Mouse (Mus musculus) hindbrain, embryonic 16.5 days (tissue): ENCODE results near the gene Zfp872. TPM values are rescaled to one million over a fixed set of nuclear protein-coding genes. Genes with fewer than 3 reads are reported as not detected.

Experiments
- ATAC-seq: fragments of 200-750 bp; cut with Nextera tagmentation; 2 replicates; pipeline ENCODE4 v1.8.0; 2017; ENCODE audit warnings: moderate TSS enrichment, moderate library complexity
- H3K27ac ChIP-seq: fragments of 300-500 bp; sonication (generic); 2 replicates; pipeline ENCODE4 v1.5.1; 2014; ENCODE audit warnings: low read depth, mild to moderate bottlenecking, control low read depth, low read length, moderate library complexity
- H3K27me3 ChIP-seq: fragments of 300-500 bp; sonication (generic); replicated peaks from 2 replicates; pipeline ENCODE4 v1.6.1; 2014; ENCODE audit warnings: low read length; ENCODE audit not compliant: control insufficient read depth, insufficient read depth
- H3K36me3 ChIP-seq: fragments of 300-500 bp; sonication (generic); 2 replicates; pipeline ENCODE4 v1.6.1; 2014; ENCODE audit warnings: mild to moderate bottlenecking, low read length, moderate library complexity, mixed read lengths; ENCODE audit not compliant: control insufficient read depth, insufficient read depth
- H3K4me1 ChIP-seq: fragments of 300-500 bp; sonication (generic); 2 replicates; pipeline ENCODE4 v1.6.1; 2014; ENCODE audit warnings: low read depth, low read length; ENCODE audit not compliant: control insufficient read depth, insufficient read depth
- H3K4me2 ChIP-seq: fragments of 300-500 bp; sonication (generic); 2 replicates; pipeline ENCODE4 v1.6.1; 2014; ENCODE audit warnings: mild to moderate bottlenecking, low read length, control low read depth, moderate library complexity
- H3K4me3 ChIP-seq: fragments of 300-500 bp; sonication (generic); 2 replicates; pipeline ENCODE4 v1.5.1; 2014; ENCODE audit warnings: mild to moderate bottlenecking, low read length, control low read depth, moderate library complexity
- H3K9ac ChIP-seq: fragments of 300-500 bp; sonication (generic); 2 replicates; pipeline ENCODE4 v1.6.1; 2014; ENCODE audit warnings: low read depth, mild to moderate bottlenecking, control low read depth, low read length, moderate library complexity
- H3K9me3 ChIP-seq: fragments of 300-500 bp; sonication (generic); 2 replicates; pipeline ENCODE4 v1.6.1; 2014; ENCODE audit warnings: mild to moderate bottlenecking, low read length, moderate library complexity; ENCODE audit not compliant: control insufficient read depth
- WGBS: fragments of 180-500 bp; shearing (Covaris S2); extraction: QIAGEN DNeasy Blood & Tissue Kit; methylation state at CpG from one replicate; pipeline ENCODE4 v1.1.7; 2014; 5-methylcytosine and 5-hydroxymethylcytosine counted together
- polyA plus RNA-seq: library from polyadenylated mRNA; unstranded; fragments of >200 nt; fragmentation: Nextera tagmentation; extraction: Ambion mirVana; gene quantifications from 2 replicates; pipeline ENCODE4 v1.2.1, GENCODE M21; 2015

Zfp872 gene
- polyA plus RNA-seq, 1 experiment from 2014 or later: 1.1 TPM

GRCm38 (mm10) chr9:22165964-22166363, 21.9 kb upstream of the Zfp872 start:
- 59% methylated on average over 6 of the region's 6 CpGs for WGBS
- H3K4me1 ChIP-seq: peaks cover 4% of the 10 kb centered on the region; the same call in 1 of the 2 replicates
- H3K27ac ChIP-seq: no peak overlapping the region
- ATAC-seq: no peak
- no peak overlapping the region for H3K4me3 ChIP-seq
- H3K9me3 ChIP-seq: peaks cover 4% of the 10 kb centered on the region
- no peaks in the 10 kb centered on the region for H3K36me3 ChIP-seq
- H3K9ac ChIP-seq: no peak overlapping the region
- no peaks in the 10 kb centered on the region for H3K27me3 ChIP-seq
- H3K4me2 ChIP-seq: no peak overlapping the region

GRCm38 (mm10) chr9:22166686-22167085, 21.2 kb upstream of the Zfp872 start:
- no peaks in the 10 kb centered on the region for H3K36me3 ChIP-seq
- ATAC-seq: no peak
- no peak overlapping the region for H3K27ac ChIP-seq
- peaks cover 4% of the 10 kb centered on the region for H3K9me3 ChIP-seq
- WGBS: 92% methylated on average over 10 of the region's 10 CpGs
- no peaks in the 10 kb centered on the region for H3K27me3 ChIP-seq
- H3K4me2 ChIP-seq: no peak overlapping the region
- H3K9ac ChIP-seq: no peak overlapping the region
- no peak overlapping the region for H3K4me3 ChIP-seq
- peaks cover 4% of the 10 kb centered on the region; the same call in 1 of the 2 replicates for H3K4me1 ChIP-seq

DNA sequence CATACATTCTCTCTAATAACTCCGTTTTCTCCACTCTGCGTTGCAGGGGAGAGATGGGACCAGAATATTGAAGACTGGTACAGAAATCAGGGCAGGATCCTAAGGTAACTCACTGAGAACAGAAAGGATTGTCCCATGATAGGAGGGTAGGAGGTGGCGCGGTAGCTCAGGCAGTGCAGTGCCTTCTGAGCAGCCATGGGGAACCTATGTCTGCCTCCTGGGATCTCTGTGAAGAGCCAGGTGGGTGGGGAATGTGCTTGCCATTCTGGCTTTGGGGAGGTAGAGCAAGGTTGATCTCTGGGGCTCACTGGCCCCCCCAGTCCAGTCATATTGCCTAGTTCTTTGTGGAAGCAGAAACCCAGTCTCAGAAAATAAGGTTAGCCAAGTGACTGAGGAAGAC, 20.1 kb upstream of the Zfp872 start:
- Histone ChIP-seq H3K9ac (no peak overlapping the region), H3K4me1 (peaks cover 4% of the 10 kb centered on the region; the same call in 1 of the 2 replicates), H3K4me2 (no peak overlapping the region), H3K27ac (no peak overlapping the region), H3K9me3 (peaks cover 4% of the 10 kb centered on the region), H3K4me3 (no peak overlapping the region), H3K27me3 (no peaks in the 10 kb centered on the region), H3K36me3 (no peaks in the 10 kb centered on the region)
- 98% methylated on average over 4 of the region's 4 CpGs for WGBS
- ATAC-seq: no peak

DNA sequence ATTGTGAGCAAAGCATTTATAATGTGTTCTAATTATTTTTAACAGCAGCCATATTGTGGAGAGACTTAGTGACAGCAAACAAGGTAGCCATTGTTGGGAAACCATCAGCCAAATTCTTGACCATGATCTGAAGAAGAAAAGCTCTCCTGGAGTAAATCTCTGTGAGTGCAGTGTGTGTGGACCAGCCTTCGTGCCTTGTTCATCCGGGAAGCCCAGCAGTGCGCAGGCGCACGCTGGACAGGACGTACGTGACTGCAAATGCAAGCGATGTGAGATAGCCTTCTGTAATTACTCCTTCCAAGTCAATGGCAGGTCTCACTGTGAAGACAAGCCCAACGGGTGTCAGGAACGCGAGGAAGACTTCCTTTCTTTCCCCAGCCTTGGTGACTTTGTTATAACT, 18.6 kb upstream of the Zfp872 start:
- H3K4me2 ChIP-seq: no peak overlapping the region
- H3K9ac ChIP-seq: no peak overlapping the region
- no peak overlapping the region for H3K4me3 ChIP-seq
- ATAC-seq: no peak
- no peaks in the 10 kb centered on the region for H3K36me3 ChIP-seq
- peaks cover 4% of the 10 kb centered on the region; the same call in 1 of the 2 replicates for H3K4me1 ChIP-seq
- 95% methylated on average over 11 of the region's 11 CpGs for WGBS
- no peaks in the 10 kb centered on the region for H3K27me3 ChIP-seq
- H3K9me3 ChIP-seq: peaks cover 4% of the 10 kb centered on the region
- H3K27ac ChIP-seq: no peak overlapping the region

DNA sequence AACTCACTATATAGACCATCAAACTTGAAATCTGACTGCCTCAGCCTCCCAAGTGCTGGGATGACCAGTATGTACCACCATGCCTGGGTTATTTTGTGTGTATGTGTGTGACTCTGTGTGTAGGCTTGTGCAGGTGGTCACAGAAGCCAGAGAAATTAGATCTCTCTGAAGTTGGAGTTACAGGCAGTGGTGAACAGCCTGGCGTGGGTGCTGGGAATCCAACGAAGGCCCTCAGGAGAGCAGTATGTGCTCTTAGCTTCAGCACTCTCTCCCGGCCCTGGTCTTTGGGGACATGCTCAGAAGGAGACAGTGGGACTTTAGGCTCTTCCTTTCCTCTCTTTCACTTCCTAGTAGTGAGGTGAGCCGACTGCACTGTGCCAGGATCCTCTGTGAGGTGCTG, 15.6 kb upstream of the Zfp872 start:
- H3K9ac ChIP-seq: no peak overlapping the region
- no peaks in the 10 kb centered on the region for H3K4me1 ChIP-seq
- H3K27me3 ChIP-seq: no peaks in the 10 kb centered on the region
- WGBS: 89% methylated on average over 4 of the region's 4 CpGs
- no peak overlapping the region for H3K4me2 ChIP-seq
- no peak overlapping the region for H3K4me3 ChIP-seq
- 0 out of 2 replicates have a peak, but pooled peaks cover 3% of the 10 kb centered on the region for H3K9me3 ChIP-seq
- no peak for ATAC-seq
- H3K27ac ChIP-seq: no peak overlapping the region
- no peaks in the 10 kb centered on the region for H3K36me3 ChIP-seq

- peaks cover 12% of the 10 kb centered on the region for H3K9me3 ChIP-seq
- no peaks in the 10 kb centered on the region for H3K27me3 ChIP-seq
- no peak overlapping the region for H3K27ac ChIP-seq
- H3K36me3 ChIP-seq: peaks cover 4% of the 10 kb centered on the region; the same call in 1 of the 2 replicates
- no peak overlapping the region for H3K4me3 ChIP-seq
- H3K4me2 ChIP-seq: no peak overlapping the region
- 50% methylated on average over 5 of the region's 5 CpGs for WGBS
- no peak overlapping the region for H3K9ac ChIP-seq
- no peak for ATAC-seq
- H3K4me1 ChIP-seq: no peaks in the 10 kb centered on the region
These were observed 8.5 kb downstream of the Zfp872 start for GRCm38 (mm10) chr9:22196412-22196811.

GRCm38 (mm10) chr9:22213785-22214194, 25.9 kb downstream of the Zfp872 start:
- 86% methylated on average over 2 of the region's 2 CpGs for WGBS

GRCm38 (mm10) chr9:22214549-22214948, 26.7 kb downstream of the Zfp872 start:
- WGBS: 87% methylated on average over 2 of the region's 2 CpGs
- H3K36me3 ChIP-seq: no peaks in the 10 kb centered on the region
- no peak overlapping the region for H3K4me3 ChIP-seq
- no peaks in the 10 kb centered on the region for H3K9me3 ChIP-seq
- H3K4me2 ChIP-seq: no peak overlapping the region
- no peaks in the 10 kb centered on the region for H3K4me1 ChIP-seq
- no peak for ATAC-seq
- H3K9ac ChIP-seq: no peak overlapping the region
- H3K27me3 ChIP-seq: no peaks in the 10 kb centered on the region
- H3K27ac ChIP-seq: no peak overlapping the region

More at GRCm38 (mm10) chr9:22213785-22214194, 25.9 kb downstream of the Zfp872 start:
- no peak overlapping the region for H3K4me3 ChIP-seq
- ATAC-seq: no peak
- no peaks in the 10 kb centered on the region for H3K36me3 ChIP-seq
- H3K27ac ChIP-seq: no peak overlapping the region
- H3K27me3 ChIP-seq: no peaks in the 10 kb centered on the region
- H3K9ac ChIP-seq: no peak overlapping the region
- H3K9me3 ChIP-seq: no peaks in the 10 kb centered on the region
- no peaks in the 10 kb centered on the region for H3K4me1 ChIP-seq
- H3K4me2 ChIP-seq: no peak overlapping the region

DNA sequence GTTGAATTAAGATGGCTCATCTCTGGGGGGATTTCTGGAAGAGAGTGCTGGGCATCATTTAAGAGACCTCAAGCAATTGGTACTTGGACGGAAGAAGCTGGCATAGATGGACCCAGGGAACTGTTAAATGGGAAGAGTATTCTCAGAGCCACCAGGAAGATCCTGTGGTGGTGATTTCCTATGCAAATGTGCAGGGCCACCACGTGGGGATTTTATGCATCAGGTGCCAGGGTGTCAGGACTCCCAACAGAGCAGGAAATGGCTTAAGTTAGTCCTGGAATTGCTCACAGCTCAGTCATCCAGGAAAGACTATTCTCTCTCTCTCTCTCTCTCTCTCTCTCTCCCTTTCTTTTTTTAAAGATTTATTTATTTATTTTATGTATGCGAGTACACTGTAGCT, 28.8 kb downstream of the Zfp872 start:
- H3K27ac ChIP-seq: no peak overlapping the region
- no peaks in the 10 kb centered on the region for H3K36me3 ChIP-seq
- no peaks in the 10 kb centered on the region for H3K4me1 ChIP-seq
- no peaks in the 10 kb centered on the region for H3K27me3 ChIP-seq
- no peak overlapping the region for H3K4me2 ChIP-seq
- H3K9ac ChIP-seq: no peak overlapping the region
- no peaks in the 10 kb centered on the region for H3K9me3 ChIP-seq
- WGBS: 59% methylated on average over 3 of the region's 3 CpGs
- no peak for ATAC-seq
- no peak overlapping the region for H3K4me3 ChIP-seq
